Mouse (Mus musculus) macrophage (primary cell): Measurements from ENCODE around the gene Rfx5. TPM values are rescaled to one million over a fixed set of nuclear protein-coding genes. Genes with fewer than 3 reads are reported as not detected.
A peak's percentile ranks its signal among the peaks of the same experiment; 100 is the strongest.
"Not testable (repeated sequence)": the region's sequence is repeated elsewhere in the genome, so short reads cannot be mapped to it uniquely, and the experiment has no call there.

ENCODE experiments used
- H3K27ac ChIP-seq: fragments of 350-480 bp; formaldehyde crosslinking; 2 replicates; pipeline ENCODE4 v1.9.0; 2021
- H3K36me3 ChIP-seq: fragments of 350-480 bp; formaldehyde crosslinking; 2 replicates; pipeline ENCODE4 v1.9.0; 2021; ENCODE audit errors: inconsistent target
- H3K4me3 ChIP-seq: fragments of 350-480 bp; formaldehyde crosslinking; 2 replicates; pipeline ENCODE4 v1.9.0; 2021; ENCODE audit errors: inconsistent target
- H3K79me2 ChIP-seq: fragments of 350-480 bp; formaldehyde crosslinking; 2 replicates; pipeline ENCODE4 v1.9.0; 2021; ENCODE audit errors: inconsistent target
- WGBS: methylation state at CpG from one replicate; pipeline ENCODE4 v1.1.7; 2026; ENCODE audit warnings: inconsistent platforms; ENCODE audit not compliant: missing documents; 5-methylcytosine and 5-hydroxymethylcytosine counted together
- polyA plus RNA-seq: library from polyadenylated mRNA; stranded (reverse); fragments of 250-400 nt; gene quantifications from 3 replicates; pipeline ENCODE4 v1.2.4, GENCODE M21; 2018; ENCODE audit warnings: inconsistent platforms

The Rfx5 gene
- polyA plus RNA-seq, 1 experiment from 2014 or later: 7.2 TPM

DNA sequence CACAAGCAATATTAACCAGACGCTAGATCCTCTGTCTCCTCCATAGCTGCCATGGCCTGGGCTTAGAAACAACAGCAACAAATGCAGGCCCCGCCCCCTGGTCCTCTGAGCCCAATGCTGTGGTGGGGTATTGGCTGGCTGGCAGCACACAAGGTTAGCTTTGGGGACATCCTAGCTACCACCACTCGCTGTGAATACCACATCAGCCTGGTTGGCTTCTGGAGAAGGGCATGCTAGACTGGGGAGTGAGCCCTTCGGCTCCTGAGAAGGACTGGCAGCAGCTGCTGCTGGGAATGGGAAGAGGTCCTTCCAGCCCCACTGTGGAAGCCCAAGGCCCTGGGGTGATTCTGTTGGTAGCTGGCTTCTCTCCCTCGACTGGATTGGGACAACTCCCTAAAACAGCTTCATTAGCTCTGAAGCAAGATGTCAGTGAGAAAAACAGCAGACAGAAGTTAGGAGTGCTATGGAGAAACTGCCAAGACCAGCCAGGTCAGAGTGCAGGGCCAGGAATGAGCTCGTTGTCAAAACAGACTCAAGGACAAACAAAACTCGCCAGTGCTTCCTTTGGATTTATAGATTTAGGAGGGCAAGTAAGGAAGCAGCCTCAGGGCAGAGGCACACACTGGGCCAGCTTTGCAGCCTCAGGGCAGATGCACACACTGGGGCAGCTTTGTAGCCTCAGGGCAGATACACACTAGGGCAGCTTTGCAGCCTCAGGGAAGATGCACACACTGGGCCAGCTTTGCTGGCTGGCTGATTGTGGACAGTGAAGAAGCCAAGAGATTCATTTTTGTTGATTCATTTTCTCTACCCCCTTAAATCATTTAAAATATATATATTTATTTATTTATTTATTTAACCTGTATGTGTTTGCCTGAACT is 23.2 kb upstream of the Rfx5 start:
- WGBS: 97% methylated on average over 5 of the region's 7 CpGs
- H3K27ac ChIP-seq: not testable (repeated sequence)

DNA sequence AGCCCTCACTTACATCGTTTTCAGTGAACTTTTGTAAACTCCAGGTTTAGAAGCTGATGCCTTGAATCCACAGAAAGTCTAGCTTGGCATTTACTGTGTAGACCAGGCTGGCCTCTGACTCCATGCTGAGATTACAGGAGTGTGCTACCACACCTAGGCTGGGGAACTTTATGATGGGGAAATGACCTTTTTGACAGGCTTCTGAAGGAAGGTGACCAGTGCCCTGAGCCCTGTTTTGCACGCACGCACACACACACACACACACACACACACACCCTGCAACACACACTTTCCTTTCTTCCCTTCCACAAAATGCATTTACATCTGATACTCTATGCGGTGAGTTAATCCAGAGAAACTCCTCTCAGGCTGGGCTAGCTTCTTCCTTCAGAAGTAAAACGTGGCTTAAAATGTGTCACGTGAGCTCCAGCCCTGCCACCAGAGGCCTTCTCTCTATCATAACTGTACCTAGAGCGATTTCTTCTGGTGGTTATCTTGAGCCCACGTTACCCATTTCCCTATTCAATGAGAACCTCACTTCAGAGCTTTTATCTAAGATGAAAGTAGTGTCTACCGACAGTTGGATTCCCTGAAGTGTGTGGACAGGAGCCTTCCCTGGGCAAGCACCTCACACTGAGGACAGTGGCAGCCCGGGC is 22.3 kb upstream of the Rfx5 start:
- not testable (repeated sequence) for H3K36me3 ChIP-seq, H3K79me2 ChIP-seq, H3K4me3 ChIP-seq, H3K27ac ChIP-seq
- WGBS: 91% methylated on average over 10 of the region's 10 CpGs

More for the DNA sequence above, 23.2 kb upstream of the Rfx5 start:
- H3K79me2 ChIP-seq, H3K36me3 ChIP-seq, H3K4me3 ChIP-seq: not testable (repeated sequence)

DNA sequence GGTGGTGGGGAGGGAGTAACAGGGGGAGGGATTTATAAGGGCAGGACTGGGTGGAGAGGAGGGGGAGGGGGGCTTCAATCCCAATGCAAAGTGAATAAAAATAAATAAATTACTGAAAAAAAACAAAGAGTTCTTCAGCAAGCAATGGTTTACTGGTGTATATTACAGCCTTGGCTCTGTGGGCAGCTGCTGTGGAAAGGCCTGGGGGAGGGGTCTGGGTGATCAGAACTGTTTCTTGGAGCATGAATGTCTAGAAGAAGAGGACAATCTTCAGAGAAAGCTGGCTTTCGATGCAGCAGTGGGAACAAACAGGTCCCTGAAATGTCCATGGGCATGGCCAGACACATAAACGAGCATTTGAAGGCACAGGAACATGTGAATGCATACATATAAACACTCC is 21.6 kb upstream of the Rfx5 start:
- not testable (repeated sequence) for H3K4me3 ChIP-seq, H3K79me2 ChIP-seq, H3K36me3 ChIP-seq
- peak overlapping the region; percentile 55; the same call in 1 of the 2 replicates for H3K27ac ChIP-seq
- WGBS: 81% methylated on average over 2 of the region's 2 CpGs

DNA sequence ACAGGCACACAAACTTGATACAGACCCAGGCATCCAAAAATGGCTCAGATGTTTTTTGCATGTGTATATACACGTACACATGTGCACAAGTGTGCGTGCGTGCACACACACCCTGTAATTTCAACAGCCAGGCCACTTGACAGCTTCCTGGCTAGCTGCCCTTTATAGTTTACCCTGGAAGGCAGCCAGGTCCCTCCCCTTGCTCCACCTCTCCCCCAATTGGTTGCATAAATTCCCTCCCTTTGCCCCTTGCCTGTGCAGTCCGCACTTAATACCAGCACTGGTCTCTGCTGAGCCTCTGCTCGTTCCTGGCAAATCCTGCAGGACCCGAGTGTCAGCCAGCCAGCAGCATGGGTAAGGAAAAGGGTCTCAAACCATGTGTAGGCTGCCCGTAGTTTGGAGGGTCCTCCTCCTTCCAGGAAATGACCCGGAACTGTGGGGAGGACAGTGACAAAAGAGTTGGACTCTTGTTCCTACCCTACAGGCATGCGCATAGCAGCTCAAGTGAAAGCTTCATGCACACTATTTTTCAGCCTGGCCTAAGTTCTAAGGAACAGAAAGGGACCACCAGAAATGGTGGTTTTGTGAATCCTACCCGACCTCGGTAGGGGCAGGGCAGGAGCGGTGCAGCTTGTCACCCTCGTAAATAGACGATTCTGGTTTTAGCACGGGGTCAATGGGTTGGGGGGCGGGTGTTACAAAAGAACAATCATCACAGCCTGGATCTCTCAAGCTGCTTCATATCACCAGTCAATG is 20.9 kb upstream of the Rfx5 start, which contains the start of gene Selenbp1:
TSS of gene Selenbp1 (plus strand) at position 248 of the 756 bp plus-strand sequence.
- peak within 1 kb of the TSS; percentile 41 for H3K4me3 ChIP-seq
- peak within 1 kb of the TSS; percentile 55 for H3K27ac ChIP-seq
- no peaks in the 10 kb centered on the region for H3K36me3 ChIP-seq
- under 1% methylated on average over 15 of the region's 16 CpGs for WGBS
- no peaks in the 10 kb centered on the region for H3K79me2 ChIP-seq

DNA sequence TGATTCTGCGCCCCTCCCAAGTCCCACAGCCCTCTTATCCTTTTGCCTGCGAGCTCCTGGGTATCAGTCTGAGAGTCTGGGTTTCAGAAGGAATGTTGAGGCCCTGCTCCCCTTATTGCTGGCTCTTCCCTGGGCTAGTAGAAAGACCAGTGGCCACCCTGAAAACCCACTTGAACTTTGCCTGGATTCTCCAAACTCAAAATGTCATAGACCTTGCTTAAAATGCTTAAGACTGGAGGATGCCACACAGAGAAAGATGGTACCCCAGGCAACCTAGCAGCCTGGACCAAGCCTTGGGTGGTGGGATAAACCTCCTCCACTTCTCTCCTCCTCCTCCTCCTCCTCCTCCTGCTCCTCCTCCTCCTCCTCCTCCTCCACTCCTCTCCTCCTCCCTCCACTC is 20.3 kb upstream of the Rfx5 start:
- no CpG with 5 or more reads among the region's 2 CpGs for WGBS
- peak overlapping the region; percentile 41; the same call in 1 of the 2 replicates for H3K4me3 ChIP-seq
- not testable (repeated sequence) for H3K36me3 ChIP-seq, H3K27ac ChIP-seq, H3K79me2 ChIP-seq

DNA sequence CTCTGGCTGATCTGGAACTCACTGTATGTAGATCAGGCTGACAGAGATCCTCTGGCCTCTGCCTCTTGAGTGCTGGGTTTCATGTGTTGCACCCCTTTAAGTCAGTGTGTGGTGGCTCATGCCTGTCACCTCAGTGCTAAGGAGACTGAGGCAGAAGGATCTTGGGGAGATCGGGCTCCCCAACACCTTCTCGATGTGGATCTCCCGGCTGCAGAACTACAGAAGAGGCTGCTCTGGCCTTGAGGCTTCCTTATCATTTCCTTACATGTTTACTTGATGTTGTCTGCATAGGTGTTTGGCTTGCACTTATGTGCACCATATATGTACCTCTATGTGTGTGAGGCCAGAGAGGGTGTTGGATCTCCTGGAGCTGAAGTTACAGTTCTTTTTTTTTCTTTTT is 19.3 kb upstream of the Rfx5 start:
- 100% methylated on average over 3 of the region's 3 CpGs for WGBS
- H3K27ac ChIP-seq, H3K4me3 ChIP-seq, H3K36me3 ChIP-seq, H3K79me2 ChIP-seq: not testable (repeated sequence)

DNA sequence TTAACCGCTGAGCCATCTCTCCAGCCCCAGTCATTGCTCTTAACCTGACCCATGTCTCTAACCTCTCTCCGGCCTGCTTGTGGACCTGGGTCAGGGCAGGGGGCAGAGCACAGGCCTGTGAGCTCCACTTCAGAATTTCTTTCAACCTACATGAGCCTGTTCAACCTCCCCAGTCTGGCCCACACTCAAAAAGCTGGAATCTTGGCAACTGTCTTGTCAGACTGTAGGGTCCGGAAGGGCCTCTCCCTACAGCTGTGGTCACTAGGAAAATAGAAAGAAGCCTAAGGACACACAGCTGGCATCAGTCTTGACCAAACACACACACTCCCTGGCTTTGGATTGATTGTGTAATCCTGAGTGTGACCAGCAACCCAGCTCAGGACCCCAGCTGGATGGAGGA is 18.5 kb upstream of the Rfx5 start:
- not testable (repeated sequence) for H3K27ac ChIP-seq, H3K79me2 ChIP-seq, H3K36me3 ChIP-seq, H3K4me3 ChIP-seq
- WGBS: 77% methylated on average over 3 of the region's 3 CpGs

DNA sequence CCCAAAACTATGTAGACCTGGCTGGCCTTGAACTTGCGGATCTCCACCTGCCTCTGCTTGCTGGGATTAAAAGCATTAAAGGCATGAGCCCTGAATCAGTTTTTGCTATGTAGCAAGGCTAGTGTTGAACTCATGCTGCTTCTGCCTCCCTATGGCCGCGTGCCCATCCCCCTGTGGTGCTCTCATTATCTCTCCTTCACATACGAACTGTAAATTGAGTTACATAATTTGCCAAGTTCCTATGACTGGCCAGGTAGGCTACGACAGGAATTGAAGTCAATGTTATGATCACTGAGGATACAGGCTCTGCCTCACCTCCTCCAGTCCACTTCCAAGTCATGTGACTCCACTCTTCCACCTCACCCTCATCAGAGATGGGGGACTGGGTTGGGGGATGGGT is 17.7 kb upstream of the Rfx5 start:
- not testable (repeated sequence) for H3K36me3 ChIP-seq, H3K4me3 ChIP-seq, H3K27ac ChIP-seq, H3K79me2 ChIP-seq
- WGBS: 88% methylated on average over 4 of the region's 5 CpGs

DNA sequence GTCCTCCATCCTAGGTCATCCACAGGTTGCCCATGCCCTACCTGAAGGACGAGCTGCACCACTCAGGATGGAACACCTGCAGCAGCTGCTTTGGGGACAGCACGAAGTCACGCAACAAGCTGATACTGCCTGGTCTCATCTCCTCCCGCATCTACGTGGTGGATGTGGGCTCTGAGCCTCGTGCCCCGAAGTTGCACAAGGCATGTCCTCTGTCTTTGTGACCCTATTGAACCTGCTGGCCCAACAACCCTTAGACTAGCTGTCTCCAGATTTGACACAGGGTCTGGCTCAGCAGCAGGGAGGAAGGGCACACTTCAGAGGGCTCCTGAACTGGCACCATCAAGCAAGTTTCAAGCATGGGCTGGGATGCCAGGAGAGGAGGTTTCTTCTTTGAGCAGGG is 16.7 kb upstream of the Rfx5 start:
- 100% methylated on average over 6 of the region's 7 CpGs for WGBS
- H3K4me3 ChIP-seq, H3K27ac ChIP-seq, H3K36me3 ChIP-seq, H3K79me2 ChIP-seq: not testable (repeated sequence)

DNA sequence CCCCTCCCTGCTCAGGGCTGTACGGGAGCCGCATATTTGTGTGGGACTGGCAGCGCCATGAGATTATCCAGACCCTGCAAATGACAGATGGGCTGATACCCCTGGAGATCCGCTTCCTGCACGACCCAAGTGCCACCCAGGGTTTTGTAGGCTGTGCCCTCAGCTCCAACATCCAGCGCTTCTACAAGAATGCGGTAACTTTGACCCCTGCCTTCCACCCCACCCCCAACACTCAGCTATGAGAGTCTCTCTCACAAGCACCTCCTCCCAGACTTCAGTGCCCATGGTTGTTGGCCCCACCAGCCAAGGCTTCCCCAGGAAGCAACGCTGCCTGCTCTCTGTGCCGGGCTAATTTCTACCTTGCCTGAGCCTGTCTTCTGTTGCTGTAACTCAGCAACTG is 13.8 kb upstream of the Rfx5 start:
- not testable (repeated sequence) for H3K79me2 ChIP-seq, H3K4me3 ChIP-seq, H3K36me3 ChIP-seq, H3K27ac ChIP-seq
- 86% methylated on average over 6 of the region's 9 CpGs for WGBS

DNA sequence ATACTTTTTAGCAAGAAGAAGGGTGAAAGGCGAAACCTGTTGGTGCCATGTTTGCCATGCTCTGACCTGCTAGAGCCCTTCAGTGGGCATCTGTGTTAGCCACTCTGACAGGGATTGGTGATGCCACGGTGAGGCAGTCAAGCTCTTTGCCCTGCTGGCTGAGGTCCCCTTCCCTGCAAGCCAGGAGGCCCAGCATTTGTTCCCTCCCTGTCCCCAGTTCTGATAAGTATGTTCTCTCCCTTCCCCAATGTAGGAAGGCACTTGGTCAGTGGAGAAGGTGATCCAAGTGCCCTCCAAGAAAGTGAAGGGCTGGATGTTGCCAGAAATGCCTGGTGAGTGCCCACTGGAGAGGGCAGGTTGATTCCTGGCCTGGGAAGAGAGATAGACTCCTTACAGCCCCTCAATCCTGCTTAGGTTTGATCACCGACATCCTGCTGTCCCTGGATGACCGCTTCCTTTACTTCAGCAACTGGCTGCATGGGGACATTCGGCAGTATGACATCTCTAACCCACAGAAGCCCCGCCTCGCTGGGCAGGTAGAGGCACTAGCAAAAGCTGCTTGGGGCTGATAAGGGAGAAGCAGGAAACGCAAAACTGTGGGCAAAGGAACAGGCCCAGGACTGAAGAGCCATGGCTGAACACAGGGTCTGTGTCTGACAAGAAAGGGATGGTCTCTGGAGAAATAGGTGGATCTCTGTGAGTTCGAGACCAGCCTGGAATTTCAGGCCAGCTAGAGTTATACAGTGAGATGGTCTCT is 11.5 kb upstream of the Rfx5 start:
- WGBS: 51% methylated on average over 2 of the region's 9 CpGs
- H3K79me2 ChIP-seq, H3K4me3 ChIP-seq, H3K27ac ChIP-seq, H3K36me3 ChIP-seq: not testable (repeated sequence)

DNA sequence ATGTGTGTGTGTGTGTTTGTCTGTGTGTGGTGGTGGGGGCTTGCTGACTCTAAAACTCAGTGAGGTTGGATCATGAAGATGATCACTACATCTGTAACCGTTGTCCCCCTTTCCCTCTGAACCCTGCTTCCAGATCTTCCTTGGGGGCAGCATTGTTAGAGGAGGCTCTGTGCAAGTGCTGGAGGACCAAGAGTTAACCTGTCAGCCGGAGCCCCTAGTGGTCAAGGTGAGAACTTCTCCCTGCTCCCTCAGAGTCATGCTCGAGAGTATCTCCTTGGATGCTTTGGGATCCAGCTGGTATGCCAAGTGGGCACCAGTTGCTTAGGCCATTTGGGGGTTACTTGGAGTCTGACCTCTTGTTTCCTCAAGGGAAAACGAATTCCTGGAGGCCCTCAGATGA is 10.2 kb upstream of the Rfx5 start:
- H3K79me2 ChIP-seq, H3K27ac ChIP-seq, H3K4me3 ChIP-seq, H3K36me3 ChIP-seq: not testable (repeated sequence)
- WGBS: 52% methylated on average over 3 of the region's 4 CpGs

DNA sequence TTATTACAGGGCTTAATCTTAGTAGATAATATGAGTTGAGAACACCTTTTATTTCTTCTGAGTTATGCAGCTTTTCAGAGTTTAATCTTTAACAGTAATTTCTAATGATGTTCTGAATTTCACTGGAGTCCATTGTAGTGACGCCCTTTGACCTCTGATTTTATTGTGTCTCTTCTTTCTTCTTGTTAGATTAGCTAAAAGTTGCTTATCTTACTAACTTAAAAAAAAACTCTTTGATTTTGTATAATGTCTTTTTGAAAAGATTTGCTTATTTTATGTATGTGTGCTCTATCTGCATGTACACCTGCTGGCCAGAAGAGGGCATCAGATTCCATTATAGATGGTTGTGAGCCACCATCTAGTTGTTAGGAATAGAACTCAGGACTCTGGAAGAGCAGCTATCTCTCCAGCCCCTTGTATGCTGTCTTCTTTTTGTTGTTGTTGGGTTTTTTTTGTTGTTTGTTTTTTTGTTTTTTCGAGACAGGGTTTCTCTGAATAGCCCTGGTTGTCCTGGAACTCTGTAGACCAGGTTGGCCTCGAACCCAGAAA is 5.7 kb upstream of the Rfx5 start:
- Histone ChIP-seq H3K4me3 (no peak overlapping the region), H3K27ac (no peak overlapping the region), H3K36me3 (no peaks in the 10 kb centered on the region), H3K79me2 (no peaks in the 10 kb centered on the region)
- 86% methylated on average over 3 of the region's 3 CpGs for WGBS

DNA sequence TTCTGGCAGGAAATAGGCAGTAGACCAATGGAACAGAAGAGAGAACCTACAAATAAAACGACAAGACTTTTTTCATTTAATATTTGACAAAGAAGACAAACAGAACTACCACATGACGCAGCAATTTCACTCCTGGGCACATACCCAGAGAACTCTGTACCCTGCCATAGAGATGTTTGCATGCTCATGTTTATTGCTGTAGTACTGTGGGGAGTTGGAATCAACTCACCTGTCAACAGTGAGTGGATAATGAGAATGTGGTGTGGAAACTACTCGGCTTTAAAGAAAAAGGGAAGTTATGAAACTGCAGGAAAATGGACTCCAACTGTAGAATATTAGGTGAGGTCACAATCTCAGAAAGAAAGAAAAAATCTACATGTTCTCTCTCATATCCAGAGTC is 4.2 kb upstream of the Rfx5 start:
- H3K27ac ChIP-seq: 0 out of 2 replicates have a peak overlapping the region, but pooled peaks have one; percentile 21
- H3K79me2 ChIP-seq: no peaks in the 10 kb centered on the region
- WGBS: 3% methylated on average over 3 of the region's 3 CpGs
- no peaks in the 10 kb centered on the region for H3K36me3 ChIP-seq
- no peak overlapping the region for H3K4me3 ChIP-seq
